Mouse (Mus musculus) hindbrain, embryonic 16.5 days (tissue): ENCODE data around the gene Wdr66. TPM values are rescaled to one million over a fixed set of nuclear protein-coding genes. Genes with fewer than 3 reads are reported as not detected.
A peak's percentile ranks its signal among the peaks of the same experiment; 100 is the strongest.

Experiments
- ATAC-seq: fragments of 200-750 bp; cut with Nextera tagmentation; 2 replicates; pipeline ENCODE4 v1.8.0; 2017; ENCODE audit warnings: moderate TSS enrichment, moderate library complexity
- H3K27ac ChIP-seq: fragments of 300-500 bp; sonication (generic); 2 replicates; pipeline ENCODE4 v1.5.1; 2014; ENCODE audit warnings: low read depth, mild to moderate bottlenecking, control low read depth, low read length, moderate library complexity
- H3K27me3 ChIP-seq: fragments of 300-500 bp; sonication (generic); replicated peaks from 2 replicates; pipeline ENCODE4 v1.6.1; 2014; ENCODE audit warnings: low read length; ENCODE audit not compliant: control insufficient read depth, insufficient read depth
- H3K36me3 ChIP-seq: fragments of 300-500 bp; sonication (generic); 2 replicates; pipeline ENCODE4 v1.6.1; 2014; ENCODE audit warnings: mild to moderate bottlenecking, low read length, moderate library complexity, mixed read lengths; ENCODE audit not compliant: control insufficient read depth, insufficient read depth
- H3K4me1 ChIP-seq: fragments of 300-500 bp; sonication (generic); 2 replicates; pipeline ENCODE4 v1.6.1; 2014; ENCODE audit warnings: low read depth, low read length; ENCODE audit not compliant: control insufficient read depth, insufficient read depth
- H3K4me2 ChIP-seq: fragments of 300-500 bp; sonication (generic); 2 replicates; pipeline ENCODE4 v1.6.1; 2014; ENCODE audit warnings: mild to moderate bottlenecking, low read length, control low read depth, moderate library complexity
- H3K4me3 ChIP-seq: fragments of 300-500 bp; sonication (generic); 2 replicates; pipeline ENCODE4 v1.5.1; 2014; ENCODE audit warnings: mild to moderate bottlenecking, low read length, control low read depth, moderate library complexity
- H3K9ac ChIP-seq: fragments of 300-500 bp; sonication (generic); 2 replicates; pipeline ENCODE4 v1.6.1; 2014; ENCODE audit warnings: low read depth, mild to moderate bottlenecking, control low read depth, low read length, moderate library complexity
- H3K9me3 ChIP-seq: fragments of 300-500 bp; sonication (generic); 2 replicates; pipeline ENCODE4 v1.6.1; 2014; ENCODE audit warnings: mild to moderate bottlenecking, low read length, moderate library complexity; ENCODE audit not compliant: control insufficient read depth
- WGBS: fragments of 180-500 bp; shearing (Covaris S2); extraction: QIAGEN DNeasy Blood & Tissue Kit; methylation state at CpG from one replicate; pipeline ENCODE4 v1.1.7; 2014; 5-methylcytosine and 5-hydroxymethylcytosine counted together
- polyA plus RNA-seq: library from polyadenylated mRNA; unstranded; fragments of >200 nt; fragmentation: Nextera tagmentation; extraction: Ambion mirVana; gene quantifications from 2 replicates; pipeline ENCODE4 v1.2.1, GENCODE M21; 2015

The Wdr66 gene
- polyA plus RNA-seq, 1 experiment from 2014 or later, result 1.4 TPM

DNA sequence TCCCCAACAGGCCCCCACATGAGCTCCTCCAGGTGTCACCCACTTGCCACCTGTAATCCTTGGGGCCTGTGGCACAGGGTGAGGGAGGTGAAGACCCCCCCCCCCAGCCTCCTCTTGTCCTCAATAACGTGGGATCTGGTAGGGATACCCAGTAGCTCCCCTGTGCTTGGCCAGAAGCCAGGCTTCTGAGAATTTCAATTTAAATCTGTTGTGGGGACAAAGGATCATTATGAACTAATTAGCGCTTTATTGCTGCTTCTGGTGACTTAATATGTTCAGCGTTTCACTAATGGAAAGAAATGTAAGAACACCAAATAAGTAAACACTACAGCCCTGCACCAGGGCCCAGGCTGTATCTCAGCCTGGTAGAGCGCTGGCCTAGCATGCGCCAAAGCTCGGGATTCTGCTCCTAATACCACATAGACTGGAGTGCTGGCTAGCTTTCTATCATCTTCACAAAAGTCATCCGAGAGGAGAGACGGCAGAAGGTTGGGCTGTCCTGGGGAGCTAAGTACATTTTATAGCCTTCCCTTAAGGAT lies 48.7 kb downstream of the Wdr66 start:
- Histone ChIP-seq H3K4me1 (peaks cover 9% of the 10 kb centered on the region), H3K9me3 (no peaks in the 10 kb centered on the region), H3K27me3 (no peaks in the 10 kb centered on the region; the same call in 1 of the 2 replicates), H3K36me3 (no peaks in the 10 kb centered on the region), H3K4me2 (no peak overlapping the region; the same call in 1 of the 2 replicates), H3K9ac (no peak overlapping the region), H3K4me3 (no peak overlapping the region), H3K27ac (no peak overlapping the region)
- no peak for ATAC-seq
- WGBS, result 48% methylated on average over 8 of the region's 8 CpGs

DNA sequence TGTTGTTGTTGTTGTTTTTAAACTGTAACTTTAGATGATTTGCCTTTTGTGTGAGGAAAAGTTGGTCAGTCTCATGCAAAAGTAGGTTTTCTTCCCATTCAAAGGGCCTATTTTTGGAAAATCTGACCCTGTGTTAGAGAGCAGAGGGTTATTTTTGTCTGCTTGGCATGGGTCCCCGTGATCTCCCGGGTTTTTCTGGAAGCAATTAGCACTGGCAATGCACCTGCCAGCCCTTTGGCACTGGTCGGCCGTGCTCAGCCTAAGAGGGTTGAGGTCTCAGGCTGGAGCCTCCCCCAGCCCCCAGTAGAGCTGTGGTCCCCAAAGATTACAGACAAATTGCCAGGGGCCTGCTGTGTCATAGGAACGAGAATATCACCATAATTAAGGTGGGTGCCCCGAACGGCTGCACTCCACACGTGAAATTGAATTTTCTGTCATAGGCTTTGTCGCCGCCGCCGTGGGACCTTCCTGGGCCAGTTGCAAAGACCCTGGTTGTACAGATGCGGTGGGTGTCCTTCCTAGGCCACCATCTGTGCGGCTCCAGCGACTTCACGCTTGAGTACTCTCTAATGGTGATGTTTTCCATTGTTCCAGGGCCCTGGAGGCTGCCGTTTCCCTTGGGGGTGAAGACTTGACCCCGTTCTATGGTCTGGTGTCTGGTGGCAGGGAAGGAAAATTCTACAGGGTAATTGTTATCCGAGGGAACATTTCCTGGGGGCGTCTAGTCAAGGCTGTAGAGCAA lies 50.0 kb downstream of the Wdr66 start:
- Histone ChIP-seq H3K9ac (no peak overlapping the region), H3K4me2 (no peak overlapping the region), H3K27me3 (no peaks in the 10 kb centered on the region; the same call in 1 of the 2 replicates), H3K4me3 (no peak overlapping the region), H3K9me3 (no peaks in the 10 kb centered on the region), H3K4me1 (peaks cover 9% of the 10 kb centered on the region), H3K27ac (no peak overlapping the region), H3K36me3 (no peaks in the 10 kb centered on the region)
- WGBS, result 21% methylated on average over 20 of the region's 20 CpGs
- ATAC-seq, result no peak

DNA sequence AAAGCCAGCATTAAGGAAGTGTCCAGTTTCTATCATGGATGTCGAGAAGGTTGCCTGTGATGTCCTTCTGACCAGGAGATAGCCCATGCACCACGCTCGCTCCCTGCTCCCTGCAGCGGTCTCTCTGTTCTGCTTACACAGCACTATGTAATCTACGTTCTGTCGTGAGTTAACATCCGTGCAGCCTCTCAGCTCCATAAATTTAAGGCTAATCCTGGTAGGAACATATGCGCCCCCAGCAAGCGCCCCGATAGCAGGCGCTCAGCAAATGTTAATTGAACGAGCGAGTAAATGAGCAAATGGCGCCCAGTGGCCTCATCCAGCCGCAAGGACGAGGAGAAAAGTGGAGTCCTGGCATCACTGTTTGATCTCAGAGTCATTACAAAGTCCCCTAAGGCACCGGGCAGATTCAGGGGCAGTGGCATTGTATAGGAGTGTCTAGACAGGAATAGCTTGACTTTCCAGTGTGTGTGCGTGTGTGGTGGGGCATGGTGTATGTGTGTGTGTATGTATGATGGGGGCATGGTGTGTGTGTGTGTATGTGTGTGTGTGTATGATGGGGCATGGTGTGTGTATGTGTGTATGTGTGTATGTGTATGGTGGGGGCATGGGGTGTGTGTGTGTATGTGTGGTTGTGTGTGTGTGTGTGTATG lies 55.9 kb downstream of the Wdr66 start:
- no peaks in the 10 kb centered on the region for H3K36me3 ChIP-seq
- WGBS, result 60% methylated on average over 18 of the region's 18 CpGs
- H3K27ac ChIP-seq, result no peak overlapping the region
- no peak overlapping the region for H3K9ac ChIP-seq
- no peaks in the 10 kb centered on the region; the same call in 1 of the 2 replicates for H3K27me3 ChIP-seq
- no peak overlapping the region for H3K4me3 ChIP-seq
- no peak overlapping the region for H3K4me2 ChIP-seq
- ATAC-seq, result peak; percentile 37; the same call in 1 of the 2 replicates
- no peaks in the 10 kb centered on the region for H3K4me1 ChIP-seq
- no peaks in the 10 kb centered on the region for H3K9me3 ChIP-seq

DNA sequence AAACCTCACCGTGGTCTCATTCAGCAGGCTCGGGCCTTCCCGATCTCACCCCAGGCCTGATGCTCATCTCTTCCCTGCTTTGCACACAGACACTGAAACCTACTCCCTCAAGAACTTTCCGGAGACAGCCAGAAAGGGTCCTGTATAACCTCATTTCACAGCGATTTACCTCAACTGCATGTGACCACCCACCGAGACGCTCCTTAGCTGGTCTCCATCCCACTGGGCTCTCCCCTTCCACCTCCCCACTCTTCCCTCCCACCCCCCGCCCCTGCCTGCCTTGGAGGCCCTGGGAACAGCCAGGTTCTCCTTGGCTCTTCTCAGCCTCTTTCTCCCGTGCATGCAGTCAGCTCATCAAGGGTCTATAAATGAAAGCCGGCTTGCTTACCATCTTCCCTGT lies 57.9 kb downstream of the Wdr66 start:
- no peaks in the 10 kb centered on the region for H3K36me3 ChIP-seq
- no peak overlapping the region for H3K27ac ChIP-seq
- no peak for ATAC-seq
- no peaks in the 10 kb centered on the region; the same call in 1 of the 2 replicates for H3K27me3 ChIP-seq
- H3K9me3 ChIP-seq, result no peaks in the 10 kb centered on the region
- H3K4me2 ChIP-seq, result no peak overlapping the region
- H3K4me3 ChIP-seq, result no peak overlapping the region
- H3K9ac ChIP-seq, result no peak overlapping the region
- H3K4me1 ChIP-seq, result no peaks in the 10 kb centered on the region; the same call in none of the 2 replicates
- 56% methylated on average over 10 of the region's 10 CpGs for WGBS

DNA sequence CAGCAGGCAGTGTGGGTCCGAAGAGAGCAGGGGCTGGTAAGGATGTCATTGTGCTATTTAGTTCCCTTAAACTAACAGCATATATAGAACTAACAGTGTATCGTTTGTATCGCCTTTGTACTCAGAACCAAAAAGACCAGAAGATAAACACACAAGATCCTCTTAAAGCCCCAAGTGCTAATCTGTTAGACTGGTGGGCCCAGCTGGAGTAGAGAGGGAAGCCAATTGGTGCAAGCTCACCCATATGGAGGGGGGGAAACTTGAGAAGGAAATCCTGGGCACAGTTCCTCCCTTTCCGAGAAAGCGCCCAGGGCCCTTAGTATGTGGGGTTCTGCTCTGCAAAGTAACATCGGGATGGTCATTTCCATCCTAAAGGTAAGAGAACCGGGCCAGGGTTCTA lies 58.3 kb downstream of the Wdr66 start:
- Histone ChIP-seq H3K27ac (no peak overlapping the region), H3K4me3 (no peak overlapping the region), H3K4me1 (no peaks in the 10 kb centered on the region; the same call in none of the 2 replicates), H3K36me3 (no peaks in the 10 kb centered on the region), H3K4me2 (no peak overlapping the region), H3K27me3 (no peaks in the 10 kb centered on the region), H3K9ac (no peak overlapping the region), H3K9me3 (no peaks in the 10 kb centered on the region)
- no peak for ATAC-seq
- WGBS, result 68% methylated on average over 7 of the region's 7 CpGs

DNA sequence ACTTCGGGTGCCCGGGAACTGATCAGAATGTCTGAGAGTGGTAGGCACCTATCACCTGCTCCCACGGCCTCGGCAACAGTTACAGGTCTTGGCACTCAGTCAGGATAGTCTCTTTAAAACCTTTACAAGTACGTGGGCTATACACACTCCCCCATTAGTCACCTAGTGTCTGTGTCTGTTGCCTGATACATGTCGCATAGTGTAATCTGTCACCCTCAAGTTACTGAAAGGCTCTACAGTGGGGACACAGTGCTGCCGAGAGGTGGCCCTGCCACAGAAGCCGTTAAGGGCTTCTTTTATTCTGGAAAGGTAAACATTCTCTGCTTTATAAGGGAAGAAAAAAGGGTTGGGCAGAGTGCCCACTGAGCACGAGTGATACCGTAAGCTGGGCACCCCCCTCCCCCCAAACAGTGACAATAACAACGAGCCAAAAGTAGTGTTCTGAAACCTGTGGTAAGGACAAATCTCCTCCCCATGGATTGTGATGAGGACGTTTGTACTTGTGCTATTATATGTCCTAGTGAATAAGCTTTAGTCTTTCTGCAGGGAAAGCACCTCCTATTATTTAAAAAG lies 61.2 kb downstream of the Wdr66 start:
- Histone ChIP-seq H3K9me3 (no peaks in the 10 kb centered on the region), H3K4me1 (peaks cover 6% of the 10 kb centered on the region), H3K36me3 (no peaks in the 10 kb centered on the region), H3K4me2 (no peak overlapping the region), H3K27ac (no peak overlapping the region), H3K9ac (no peak overlapping the region), H3K27me3 (no peaks in the 10 kb centered on the region), H3K4me3 (no peak overlapping the region)
- ATAC-seq, result no peak
- 55% methylated on average over 12 of the region's 12 CpGs for WGBS

DNA sequence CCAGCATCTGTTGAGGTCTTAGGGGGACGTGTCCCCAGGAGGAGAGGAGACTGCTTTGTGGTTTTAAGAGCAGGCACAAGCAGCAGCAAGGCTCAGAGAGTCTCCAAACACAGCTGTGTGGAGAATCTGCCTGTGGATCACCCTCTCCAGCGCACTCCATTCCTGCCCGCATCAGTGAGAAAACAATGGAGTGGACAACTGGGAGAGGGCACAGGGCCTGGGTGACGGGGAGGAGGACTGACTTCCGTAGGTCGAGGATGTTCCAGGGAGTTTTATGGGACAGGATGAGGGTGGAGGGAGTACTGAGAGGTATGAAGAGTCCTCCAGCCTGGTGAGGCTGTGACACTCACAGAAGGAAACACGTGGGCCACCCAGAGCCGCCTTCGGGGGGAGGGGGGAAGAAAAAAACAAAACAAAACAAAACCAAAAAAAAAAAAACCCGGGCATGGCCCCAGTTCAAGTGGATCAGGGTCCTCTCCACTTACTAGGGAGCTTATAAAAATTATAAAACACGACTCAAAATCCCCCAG lies 62.0 kb downstream of the Wdr66 start:
- WGBS, result 52% methylated on average over 11 of the region's 11 CpGs
- no peak for ATAC-seq
- Histone ChIP-seq H3K9me3 (no peaks in the 10 kb centered on the region), H3K36me3 (no peaks in the 10 kb centered on the region), H3K9ac (no peak overlapping the region), H3K27me3 (no peaks in the 10 kb centered on the region), H3K4me3 (no peak overlapping the region), H3K4me2 (no peak overlapping the region), H3K27ac (no peak overlapping the region), H3K4me1 (peaks cover 8% of the 10 kb centered on the region)

DNA sequence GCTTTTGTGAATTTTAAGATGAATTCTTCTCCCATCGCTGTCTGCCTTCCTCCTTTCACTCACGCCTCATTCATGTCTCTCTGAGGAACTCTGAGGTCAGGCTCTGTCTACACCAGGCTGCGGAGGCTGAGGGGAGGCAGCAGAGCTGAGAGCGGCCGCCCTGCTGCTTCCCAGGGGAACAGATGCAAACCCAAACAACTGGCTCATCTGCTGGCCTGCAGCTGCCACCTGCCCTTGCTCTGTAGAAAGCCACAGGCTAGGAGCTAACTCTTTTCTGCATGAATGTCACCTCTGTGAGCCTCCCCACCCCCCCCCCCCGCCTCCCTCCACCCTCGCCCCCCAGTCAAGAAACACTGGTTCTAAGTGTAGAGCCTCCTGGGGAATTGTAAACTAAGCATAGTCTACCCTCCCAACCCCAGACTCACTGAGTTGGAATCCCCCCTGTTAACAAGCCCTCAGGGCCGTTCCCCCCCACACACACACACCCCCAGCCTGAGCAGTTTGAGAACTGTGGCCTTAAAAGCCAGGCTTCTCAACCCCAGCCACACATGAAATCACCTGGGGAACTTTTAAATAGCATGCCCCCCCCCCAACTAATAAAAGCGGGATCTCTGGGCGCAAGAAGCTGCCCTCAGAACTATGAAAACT lies 63.4 kb downstream of the Wdr66 start:
- 25% methylated on average over 9 of the region's 10 CpGs for WGBS
- Histone ChIP-seq H3K4me2 (no peak overlapping the region), H3K4me3 (no peak overlapping the region), H3K27me3 (no peaks in the 10 kb centered on the region), H3K36me3 (no peaks in the 10 kb centered on the region), H3K9me3 (no peaks in the 10 kb centered on the region), H3K4me1 (peaks cover 8% of the 10 kb centered on the region), H3K27ac (no peak overlapping the region), H3K9ac (no peak overlapping the region)
- ATAC-seq, result no peak
